Mouse (Mus musculus) granulocyte monocyte progenitor cell, adult 5-6 weeks (primary cell): ENCODE measurements around the gene Creg2. TPM values are rescaled to one million over a fixed set of nuclear protein-coding genes. Genes with fewer than 3 reads are reported as not detected.
"Not testable (repeated sequence)": the region's sequence is repeated elsewhere in the genome, so short reads cannot be mapped to it uniquely, and the experiment has no call there.

Experiments used
- ATAC-seq: replicated peaks from 2 replicates; pipeline ENCODE4 v1.8.0; 2016; ENCODE audit warnings: mild to moderate bottlenecking, moderate TSS enrichment, inconsistent platforms; ENCODE audit not compliant: poor library complexity, severe bottlenecking
- total RNA-seq, 2 experiments: library from RNA; stranded (forward) in 1 of 2; stranded (reverse) in 1 of 2; fragments of 200-712, 200-1000 nt in 1 of 2; fragments of >200 nt in 1 of 2; fragmentation: Nextera tagmentation in 1 of 2; gene quantifications; 2 replicates each; pipeline ENCODE4 v1.2.3; 2014 to 2017

Creg2 gene
- total RNA-seq, 2 experiments from 2014 or later: not detected

DNA sequence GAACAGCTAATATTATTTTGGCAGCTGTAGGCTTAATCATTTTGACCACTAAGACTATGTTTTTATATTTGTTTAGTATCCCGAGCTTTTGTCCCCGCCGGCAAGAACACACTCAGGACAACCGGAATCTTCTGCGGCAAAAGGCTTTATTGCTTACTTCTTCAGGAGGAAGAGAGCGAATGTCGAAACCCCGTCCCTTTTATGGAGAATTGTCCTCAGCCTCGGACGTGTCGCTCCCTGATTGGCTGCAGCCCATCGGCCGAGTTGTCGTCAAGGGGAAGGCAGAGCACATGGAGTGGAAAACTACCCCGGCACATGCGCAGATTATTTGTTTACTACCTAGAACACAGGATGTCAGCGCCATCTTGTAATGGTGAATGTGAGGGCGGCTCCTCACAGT is 3.6 kb upstream of the Creg2 start:
- ATAC-seq: not testable (repeated sequence)

- no peak for ATAC-seq
These were observed 1.8 kb upstream of the Creg2 start for GRCm38 (mm10) chr1:39653028-39653427.

GRCm38 (mm10) chr1:39650435-39651240 is 636 bp downstream of the Creg2 start:
- peak; percentile 91 for ATAC-seq

GRCm38 (mm10) chr1:39649691-39650434 is 1.4 kb downstream of the Creg2 start:
- peak; percentile 28; the same call in 1 of the 2 replicates for ATAC-seq

DNA sequence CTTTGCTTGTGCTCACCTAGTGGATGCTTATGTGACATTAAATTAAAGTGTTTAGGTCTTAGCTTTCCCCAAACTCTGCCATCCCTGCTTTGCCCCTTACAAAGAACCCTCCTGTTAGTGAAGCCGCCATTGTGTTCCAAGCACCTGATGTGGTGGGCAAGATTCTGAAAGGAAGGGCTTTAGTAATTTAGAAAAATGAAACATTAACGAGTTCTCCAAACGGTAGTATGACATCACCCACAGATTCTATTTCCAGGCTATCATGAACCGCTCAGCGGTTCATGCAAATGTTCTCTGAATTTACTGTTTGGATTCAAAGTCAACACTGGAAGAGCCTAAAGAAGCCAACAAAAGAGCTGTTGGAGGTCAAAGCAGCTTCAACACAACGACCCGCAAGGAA is 2.7 kb downstream of the Creg2 start:
- ATAC-seq: no peak

DNA sequence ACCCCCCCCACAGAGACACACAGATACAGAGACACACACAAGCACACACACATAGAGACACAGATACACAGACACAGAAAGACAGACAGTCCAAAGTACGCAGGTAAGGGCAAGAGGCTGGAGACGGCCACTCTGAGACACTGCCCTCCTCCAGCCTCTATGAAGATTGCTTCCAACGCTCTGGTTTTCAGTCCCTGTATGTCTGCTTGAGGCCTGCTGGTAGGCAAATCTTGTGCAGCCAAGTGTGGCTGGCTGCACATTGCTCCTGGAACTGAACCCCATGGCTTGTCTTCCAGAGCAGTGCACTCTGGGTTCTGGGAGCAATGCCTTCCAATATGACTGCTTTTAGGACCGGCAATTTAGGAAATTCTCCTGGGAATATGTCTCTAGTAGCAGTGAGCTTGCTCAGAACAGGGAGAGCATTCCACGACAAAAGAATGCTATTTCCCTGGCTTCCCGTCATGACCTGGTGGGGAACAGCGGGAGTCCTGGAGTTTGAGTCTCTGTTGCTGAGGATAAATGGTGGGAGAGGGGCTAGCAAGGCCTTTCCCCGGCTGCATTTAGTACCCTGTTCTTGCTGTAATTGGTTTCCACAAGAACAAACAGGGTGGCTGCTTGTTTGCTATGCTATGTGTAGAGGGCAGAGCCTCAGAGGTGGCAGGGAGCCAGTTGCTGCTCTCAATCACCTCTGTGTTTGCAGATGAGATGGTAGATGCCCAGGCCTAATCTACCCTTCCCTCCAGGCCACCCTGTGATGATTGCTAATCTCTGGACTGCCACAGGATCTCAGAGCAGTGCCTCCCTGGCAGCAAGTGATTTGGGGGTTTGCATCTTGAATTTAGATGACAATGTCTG is 5.1 kb downstream of the Creg2 start:
- no peak for ATAC-seq

GRCm38 (mm10) chr1:39644333-39644732 is 6.9 kb downstream of the Creg2 start:
- no peak for ATAC-seq

DNA sequence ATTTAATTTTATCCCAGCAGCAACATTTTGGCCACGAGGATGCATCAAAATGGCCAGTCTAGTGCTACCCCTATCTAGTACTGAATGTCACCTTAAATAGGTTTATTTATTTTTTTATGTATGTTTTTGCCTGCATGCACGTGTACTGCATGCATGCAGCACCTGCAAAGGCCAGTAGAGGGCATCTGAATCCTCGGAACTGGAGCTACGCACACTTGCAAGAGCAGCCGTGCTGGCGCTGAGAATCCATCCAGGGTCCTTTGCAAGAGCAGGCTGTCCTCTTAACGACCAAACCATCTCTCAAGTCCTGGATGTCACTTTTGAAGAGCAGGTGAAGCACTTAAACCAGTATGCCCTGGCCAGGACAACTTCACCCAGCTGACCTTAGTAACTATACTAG is 9.6 kb downstream of the Creg2 start:
- ATAC-seq: no peak

- ATAC-seq: peak; percentile 34; the same call in 1 of the 2 replicates
These were observed 14.1 kb downstream of the Creg2 start for GRCm38 (mm10) chr1:39637139-39637538.

GRCm38 (mm10) chr1:39636660-39637059 is 14.6 kb downstream of the Creg2 start:
- ATAC-seq: peak; percentile 78

GRCm38 (mm10) chr1:39636196-39636595 is 15.1 kb downstream of the Creg2 start:
- ATAC-seq: peak; percentile 74

DNA sequence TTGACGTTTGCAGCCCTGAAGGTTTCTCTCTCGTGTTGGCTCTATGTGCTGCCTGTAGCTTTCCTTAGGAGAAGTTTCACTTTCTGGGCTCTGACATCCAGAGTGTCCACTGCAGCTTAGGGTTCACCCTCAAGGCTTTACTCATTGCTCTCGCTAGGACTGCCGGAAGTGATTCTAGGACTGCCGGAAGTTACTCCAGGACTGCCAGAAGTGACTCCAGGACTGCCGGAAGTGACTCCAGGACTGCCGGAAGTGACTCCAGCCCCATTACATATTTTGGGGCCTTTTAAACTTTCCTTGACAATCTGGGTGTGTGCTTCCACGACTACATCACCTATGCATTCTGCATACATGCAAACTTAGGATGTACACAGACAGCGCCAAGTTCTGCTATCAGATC is 22.7 kb downstream of the Creg2 start:
- no peak for ATAC-seq

GRCm38 (mm10) chr1:39625491-39625890 is 25.8 kb downstream of the Creg2 start:
- ATAC-seq: no peak

- no peak for ATAC-seq
These were observed 27.5 kb downstream of the Creg2 start for GRCm38 (mm10) chr1:39623729-39624128.

- ATAC-seq: no peak
These were observed 28.2 kb downstream of the Creg2 start for GRCm38 (mm10) chr1:39623106-39623505.

DNA sequence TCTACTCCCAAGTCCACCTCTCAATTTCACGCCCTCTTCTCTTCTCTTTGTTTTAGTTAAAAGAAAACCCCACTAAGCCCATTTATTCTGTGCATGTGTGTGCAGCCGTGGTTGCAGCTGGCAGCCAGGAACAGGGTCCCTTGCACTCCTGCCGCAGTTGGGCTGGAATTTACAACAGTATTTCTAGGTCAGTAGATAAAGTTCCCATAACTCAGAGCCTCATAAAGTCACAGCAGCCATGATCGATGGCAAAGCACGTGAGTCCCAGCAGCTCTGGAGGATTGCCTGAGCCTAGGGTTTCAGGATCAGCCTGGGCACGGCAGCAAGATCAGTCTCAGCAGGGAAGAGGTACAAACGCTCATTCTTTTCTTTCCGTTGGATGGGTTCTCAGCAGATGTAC is 32.8 kb downstream of the Creg2 start:
- no peak for ATAC-seq

GRCm38 (mm10) chr1:39615526-39615925 is 35.7 kb downstream of the Creg2 start:
- ATAC-seq: no peak

GRCm38 (mm10) chr1:39614462-39615279 is 36.6 kb downstream of the Creg2 start:
- ATAC-seq: peak; percentile 80

GRCm38 (mm10) chr1:39613061-39613460 is 38.2 kb downstream of the Creg2 start:
- ATAC-seq: no peak

- ATAC-seq: no peak
These were observed 38.8 kb downstream of the Creg2 start for GRCm38 (mm10) chr1:39612491-39612890.
